Mouse (Mus musculus) bone marrow macrophage, adult 2 months (primary cell): ENCODE measurements around the gene Dffa.

Source experiments
- CTCF ChIP-seq: IDR thresholded peaks from 2 replicates; pipeline ENCODE4 v1.5.1; 2012; ENCODE audit warnings: low read depth, mild to moderate bottlenecking, low read length, moderate library complexity
- POLR2A ChIP-seq: IDR thresholded peaks from 2 replicates; pipeline ENCODE4 v1.6.1; 2012; ENCODE audit warnings: mild to moderate bottlenecking, low read depth, low read length, borderline replicate concordance

DNA sequence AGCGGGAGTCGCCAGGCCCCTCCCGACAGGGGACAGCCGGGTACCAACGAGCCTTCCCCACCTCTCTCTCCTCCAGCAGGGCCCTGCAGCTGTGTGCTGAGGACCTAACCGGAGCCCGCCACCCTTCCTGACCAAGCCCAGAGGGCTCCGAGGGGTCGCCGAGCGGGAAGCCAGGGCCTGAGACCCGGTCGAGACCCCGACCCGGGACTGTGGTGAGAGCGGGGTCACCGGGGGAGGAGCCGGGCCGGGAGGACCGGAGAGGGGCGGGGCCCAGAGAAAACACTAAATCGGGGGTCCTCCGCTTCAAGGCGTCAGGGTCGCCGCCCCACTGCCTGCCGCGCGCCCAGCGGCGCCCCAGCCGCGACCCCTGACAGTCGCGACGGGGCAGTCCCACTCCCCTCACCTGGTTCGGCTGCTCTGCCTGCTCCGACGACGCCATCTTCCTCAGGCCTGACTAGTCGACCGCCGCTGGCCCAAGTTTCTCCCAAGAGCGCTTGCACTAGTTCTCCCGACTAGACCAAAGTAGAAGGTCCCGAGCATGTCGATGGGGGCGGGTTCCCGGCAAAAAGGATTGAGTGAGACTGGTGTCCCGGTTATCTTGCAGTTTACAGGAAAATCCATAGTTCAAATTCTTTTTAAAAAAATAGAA, 4.5 kb upstream of the Dffa start, which contains the start of gene Pex14:
- TF ChIP-seq POLR2A = no peak
- TF ChIP-seq CTCF = no peak
